In genomic region chr7:96914031-96914430, GRCm38 (mm10) we compare ENCODE assay signal across 8 mouse cellular contexts. TPM values are rescaled to one million over a fixed set of nuclear protein-coding genes. Genes with fewer than 3 reads are reported as not detected.
DNase-seq lines count a peak whose midpoint lies in the region; ATAC-seq lines count a peak whose summit lies in the region.

No protein-coding gene starts in this region.

- 0 out of 2 replicates have a peak, but pooled peaks have one; percentile 46 for ATAC-seq in cerebellum, adult (ENCODE audit: insufficient number of reproducible peaks, low FRiP score, low TSS enrichment)
- ATAC-seq in forebrain, embryonic 16.5 days = peak; percentile 64
- ATAC-seq in hindbrain, embryonic 14.5 days (ENCODE audit: low FRiP score) = 0 out of 2 replicates have a peak, but pooled peaks have one; percentile 54
- peak; percentile 87 for ATAC-seq in megakaryocyte, adult 5-6 weeks (ENCODE audit: poor library complexity, severe bottlenecking)

- WGBS in forebrain, embryonic 16.5 days = 10% methylated on average over 6 of the region's 6 CpGs
- 11% methylated on average over 6 of the region's 6 CpGs for WGBS in hindbrain, embryonic 14.5 days

- no peaks in the 10 kb centered on the region for H3K9me3 ChIP-seq in forebrain, embryonic 16.5 days (ENCODE audit: control insufficient read depth, low read length)
- H3K9me3 ChIP-seq in hindbrain, embryonic 14.5 days (ENCODE audit: control insufficient read depth, low read length) = no peaks in the 10 kb centered on the region

- peak; percentile 86 for DNase-seq in MN1 (ENCODE audit: low spot score)
- DNase-seq in hindbrain, embryonic 14.5 days (ENCODE audit: low spot score) = peak; percentile 98
- DNase-seq in layer of hippocampus, postnatal 36 days = peak; percentile 77 to 80
- DNase-seq in right cerebral cortex, postnatal 25 days = peak; percentile 79
- peak; percentile 82 for DNase-seq in urinary bladder, postnatal 25 days (ENCODE audit: low spot score)

- H3K9ac ChIP-seq in forebrain, embryonic 16.5 days (replicated peaks; ENCODE audit: low read depth, low read length) = no peak overlapping the region
- no peak overlapping the region for H3K9ac ChIP-seq in hindbrain, embryonic 14.5 days

- no peak overlapping the region for H3K4me2 ChIP-seq in forebrain, embryonic 16.5 days (ENCODE audit: low read length)
- no peak overlapping the region for H3K4me2 ChIP-seq in hindbrain, embryonic 14.5 days (replicated peaks)

- no peaks in the 10 kb centered on the region for H3K36me3 ChIP-seq in forebrain, embryonic 16.5 days (ENCODE audit: control insufficient read depth, insufficient read depth)
- H3K36me3 ChIP-seq in hindbrain, embryonic 14.5 days (replicated peaks; ENCODE audit: control insufficient read depth, insufficient read depth) = no peaks in the 10 kb centered on the region

- H3K27ac ChIP-seq in forebrain, embryonic 16.5 days (ENCODE audit: low read length) = no peak overlapping the region
- H3K27ac ChIP-seq in hindbrain, embryonic 14.5 days = no peak overlapping the region

- H3K4me1 ChIP-seq in forebrain, embryonic 16.5 days (replicated peaks; ENCODE audit: control insufficient read depth, insufficient read depth, low read length) = 0 out of 2 replicates have a peak, but pooled peaks cover 2% of the 10 kb centered on the region
- no peaks in the 10 kb centered on the region for H3K4me1 ChIP-seq in hindbrain, embryonic 14.5 days (replicated peaks; ENCODE audit: control insufficient read depth, insufficient read depth, low read length)

- no peaks in the 10 kb centered on the region for H3K27me3 ChIP-seq in forebrain, embryonic 16.5 days (replicated peaks; ENCODE audit: control insufficient read depth, insufficient read depth, low read length)
- no peaks in the 10 kb centered on the region for H3K27me3 ChIP-seq in hindbrain, embryonic 14.5 days (ENCODE audit: control insufficient read depth, insufficient read depth, low read length)

- H3K4me3 ChIP-seq in forebrain, embryonic 16.5 days (replicated peaks; ENCODE audit: low read length) = no peak overlapping the region
- H3K4me3 ChIP-seq in hindbrain, embryonic 14.5 days (replicated peaks; ENCODE audit: low read length) = no peak overlapping the region

RNA-seq across cellular contexts. Expression of gene Nars2, which starts 37.3 kb away (rescaled TPM):
- 22.2 and 30.4 TPM in 2 replicates for polyA plus RNA-seq in forebrain, embryonic 16.5 days (2015; fragmentation: Nextera tagmentation; extraction: Ambion mirVana)
- polyA plus RNA-seq in hindbrain, embryonic 14.5 days (2014; fragmentation: Nextera tagmentation; extraction: Ambion mirVana) = 19.1 and 19.4 TPM in 2 replicates
- 10 to 100 TPM; 15.7 to 17.1 TPM for total RNA-seq in layer of hippocampus, postnatal 36 days (2021)
- total RNA-seq in megakaryocyte, adult 5-6 weeks (2015) = 2.6 and 3.1 TPM in 2 replicates
- total RNA-seq in megakaryocyte, adult 5-6 weeks (2017) = 3.3 and 4.0 TPM in 2 replicates
